Mouse (Mus musculus) left cerebral cortex, adult 11 months (tissue): ENCODE data around the gene Ehmt2.
"Not testable (repeated sequence)": the region's sequence is repeated elsewhere in the genome, so short reads cannot be mapped to it uniquely, and the experiment has no call there.

Source experiments
- DNase-seq: peaks from one replicate; pipeline ENCODE4 v3.0.0; 2022; ENCODE audit warnings: low spot score

Ehmt2 gene

DNA sequence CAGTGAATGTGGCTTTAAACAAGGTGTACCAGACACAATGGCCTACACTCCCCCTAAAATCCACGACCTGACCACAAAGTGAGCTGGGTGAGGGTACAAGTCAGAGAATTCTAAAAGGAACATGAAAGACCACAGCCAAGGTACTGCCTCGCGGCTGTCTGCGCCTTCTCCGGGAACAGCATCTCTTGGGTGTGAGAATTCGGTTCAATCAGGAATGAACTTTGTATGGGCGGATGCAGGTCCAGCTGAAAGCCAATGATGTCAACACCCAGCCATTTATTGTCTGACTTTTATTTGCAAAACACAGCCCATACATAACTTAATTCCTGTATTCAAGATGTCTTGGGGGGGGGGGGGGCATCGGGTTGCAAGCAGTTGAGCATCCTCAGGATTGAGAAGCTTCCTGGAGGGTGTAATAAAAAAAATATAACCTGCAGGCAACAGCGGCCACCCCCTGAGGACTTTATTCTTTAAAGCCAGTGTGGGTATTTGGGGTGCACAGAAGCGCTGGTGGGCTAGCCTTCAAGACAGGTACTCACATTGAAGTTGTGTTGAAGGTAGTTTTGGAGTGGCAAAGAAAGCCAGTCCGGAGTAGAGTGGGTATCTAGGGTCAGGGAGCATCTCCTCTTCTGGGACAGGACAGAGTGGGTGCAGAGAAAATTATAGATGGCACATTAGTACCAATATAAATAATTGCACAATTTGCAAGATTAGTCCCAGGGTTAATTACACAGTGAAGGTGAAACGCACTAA is 5.0 kb upstream of the Ehmt2 start:
- no peak for DNase-seq

DNA sequence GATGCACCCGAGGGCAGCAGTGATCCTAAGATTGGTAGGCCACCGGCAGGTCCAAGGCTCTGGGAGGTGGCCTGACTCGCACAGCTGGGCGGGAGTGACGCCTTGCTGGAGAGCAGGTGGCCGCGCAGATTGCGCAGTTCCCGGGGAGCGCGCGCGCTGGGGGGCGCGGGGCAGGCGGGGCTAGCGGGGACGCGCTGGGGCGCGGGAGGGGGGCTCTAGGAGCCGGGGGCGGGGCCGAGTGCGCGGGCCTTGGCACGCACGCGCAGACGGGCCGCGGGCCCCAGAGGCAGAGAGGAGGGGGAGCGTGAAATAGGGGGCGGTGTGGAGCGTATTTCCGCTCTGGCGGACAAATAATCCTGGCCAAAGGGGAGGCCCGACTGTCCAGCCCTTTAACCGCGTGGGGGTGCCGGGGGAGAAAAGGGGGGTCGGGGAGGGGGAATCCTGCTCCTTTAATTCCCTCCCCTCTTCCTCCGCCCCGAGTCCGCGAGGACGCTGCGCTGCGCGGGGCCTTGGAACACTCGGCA is 4.1 kb upstream of the Ehmt2 start:
- DNase-seq = peak; percentile 90

DNA sequence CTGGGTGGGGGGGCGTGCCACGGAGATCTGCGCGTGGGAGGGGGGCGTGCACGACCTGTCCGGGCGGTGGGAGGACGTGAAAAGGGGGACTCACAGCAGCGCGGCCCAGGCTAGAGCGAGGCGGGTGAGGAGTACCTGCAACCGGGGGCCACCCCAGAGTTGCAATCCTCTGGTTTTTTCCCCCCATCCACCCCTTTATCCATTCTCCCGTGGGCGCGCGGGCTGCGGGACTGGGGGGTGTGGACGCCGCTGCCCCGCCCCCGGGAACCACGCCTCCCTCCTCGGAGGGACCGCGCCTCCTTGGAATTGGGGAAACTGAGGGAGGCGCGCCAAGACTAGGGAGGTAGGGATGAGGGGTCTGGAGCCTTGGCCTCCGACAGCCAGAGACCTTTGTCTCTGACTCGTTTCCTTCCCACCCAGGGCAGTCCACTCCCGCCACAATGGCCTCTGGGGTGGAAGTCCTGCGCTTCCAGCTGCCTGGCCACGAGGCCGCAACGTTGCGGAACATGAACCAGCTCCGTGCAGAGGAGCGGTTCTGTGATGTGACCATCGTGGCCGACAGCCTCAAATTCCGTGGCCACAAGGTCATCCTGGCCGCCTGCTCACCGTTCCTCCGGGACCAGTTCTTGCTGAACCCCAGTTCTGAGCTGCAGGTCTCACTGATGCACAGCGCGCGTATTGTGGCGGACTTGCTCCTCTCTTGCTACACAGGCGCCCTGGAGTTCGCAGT is 3.3 kb upstream of the Ehmt2 start:
- peak; percentile 63 for DNase-seq

DNA sequence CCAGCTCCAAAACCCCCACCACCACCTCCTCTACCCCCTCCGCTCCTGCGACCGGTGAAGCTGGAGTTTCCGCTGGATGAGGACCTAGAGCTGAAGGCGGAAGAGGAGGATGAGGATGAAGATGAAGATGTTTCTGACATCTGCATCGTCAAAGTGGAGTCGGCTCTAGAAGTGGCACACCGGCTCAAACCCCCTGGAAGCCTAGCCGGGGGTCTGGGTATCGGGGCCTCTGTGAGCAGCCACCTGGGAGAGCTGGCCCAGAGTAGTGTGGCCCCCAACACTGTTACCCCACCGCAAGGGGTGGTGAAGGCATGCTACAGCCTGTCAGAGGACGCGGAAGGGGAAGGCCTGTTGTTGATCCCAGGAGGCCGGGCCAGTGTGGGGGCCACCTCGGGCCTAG is 2.5 kb upstream of the Ehmt2 start:
- DNase-seq = no peak

DNA sequence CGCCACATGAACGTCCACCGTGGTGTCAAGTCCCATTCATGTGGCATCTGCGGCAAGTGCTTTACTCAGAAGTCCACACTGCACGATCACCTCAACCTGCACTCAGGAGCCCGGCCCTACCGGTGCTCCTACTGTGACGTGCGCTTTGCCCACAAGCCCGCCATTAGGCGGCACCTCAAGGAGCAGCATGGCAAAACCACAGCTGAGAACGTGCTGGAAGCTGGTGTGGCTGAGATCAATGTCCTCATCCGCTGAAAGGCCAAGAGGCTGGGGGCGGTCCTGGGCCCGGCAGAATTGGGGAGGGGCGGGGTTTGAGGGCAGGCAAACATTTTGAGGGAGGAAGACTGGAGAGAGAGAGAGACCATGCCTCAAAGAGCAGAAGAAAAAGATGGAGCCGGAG is 1.9 kb upstream of the Ehmt2 start:
- no peak for DNase-seq

DNA sequence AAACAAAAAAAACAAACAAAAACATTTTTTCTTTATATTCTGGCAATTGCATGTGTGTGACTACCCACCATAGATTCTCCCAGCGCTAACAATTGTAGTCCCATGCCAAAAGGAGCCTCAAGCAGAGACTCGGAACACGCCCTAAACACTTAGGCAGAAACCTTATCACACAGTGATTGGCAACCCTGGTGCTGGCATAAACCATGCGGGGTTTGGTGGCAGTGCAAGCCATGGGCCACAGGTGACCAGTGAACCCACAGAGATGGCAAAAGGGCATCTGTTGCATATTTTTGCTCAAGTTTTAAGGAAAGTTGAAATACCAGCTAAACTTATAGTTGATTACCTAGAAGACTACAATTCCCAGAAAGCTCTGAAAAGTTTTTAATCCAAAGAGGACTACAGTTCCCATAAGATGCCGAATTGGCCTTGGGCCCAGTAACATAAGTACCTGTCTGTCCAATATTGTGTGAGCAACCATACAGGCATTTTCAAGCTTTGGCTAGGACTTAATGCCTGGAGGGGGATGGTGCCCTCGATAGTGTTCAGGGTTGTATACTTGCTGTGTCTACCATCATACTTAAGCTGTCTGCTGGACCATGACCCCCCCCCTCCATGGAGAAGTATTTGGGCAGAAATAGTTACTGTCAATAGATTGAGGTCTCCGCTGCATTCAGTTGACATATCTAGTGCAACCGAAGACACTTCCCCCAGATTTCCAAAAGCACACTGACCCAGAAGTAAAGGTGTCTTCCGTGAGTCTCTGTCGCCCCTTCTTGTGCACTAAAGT is 703 bp upstream of the Ehmt2 start:
- no peak for DNase-seq

DNA sequence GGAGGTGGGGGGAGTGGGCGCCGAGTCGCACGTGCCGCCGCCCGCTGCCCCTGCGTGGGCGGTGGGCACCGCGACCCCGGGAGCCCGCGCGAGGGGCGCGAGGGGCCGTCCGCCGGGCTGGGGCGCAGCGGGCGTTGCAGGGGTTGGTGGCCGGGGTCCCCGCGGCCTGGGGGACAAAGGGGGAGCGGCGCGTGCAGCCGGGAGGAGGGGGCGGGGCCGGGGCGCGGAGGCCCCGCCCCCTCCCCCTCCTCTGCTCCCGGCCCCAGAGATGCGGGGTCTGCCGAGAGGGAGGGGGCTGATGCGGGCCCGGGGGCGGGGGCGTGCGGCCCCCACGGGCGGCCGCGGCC is 410 bp downstream of the Ehmt2 start:
- DNase-seq = no peak

DNA sequence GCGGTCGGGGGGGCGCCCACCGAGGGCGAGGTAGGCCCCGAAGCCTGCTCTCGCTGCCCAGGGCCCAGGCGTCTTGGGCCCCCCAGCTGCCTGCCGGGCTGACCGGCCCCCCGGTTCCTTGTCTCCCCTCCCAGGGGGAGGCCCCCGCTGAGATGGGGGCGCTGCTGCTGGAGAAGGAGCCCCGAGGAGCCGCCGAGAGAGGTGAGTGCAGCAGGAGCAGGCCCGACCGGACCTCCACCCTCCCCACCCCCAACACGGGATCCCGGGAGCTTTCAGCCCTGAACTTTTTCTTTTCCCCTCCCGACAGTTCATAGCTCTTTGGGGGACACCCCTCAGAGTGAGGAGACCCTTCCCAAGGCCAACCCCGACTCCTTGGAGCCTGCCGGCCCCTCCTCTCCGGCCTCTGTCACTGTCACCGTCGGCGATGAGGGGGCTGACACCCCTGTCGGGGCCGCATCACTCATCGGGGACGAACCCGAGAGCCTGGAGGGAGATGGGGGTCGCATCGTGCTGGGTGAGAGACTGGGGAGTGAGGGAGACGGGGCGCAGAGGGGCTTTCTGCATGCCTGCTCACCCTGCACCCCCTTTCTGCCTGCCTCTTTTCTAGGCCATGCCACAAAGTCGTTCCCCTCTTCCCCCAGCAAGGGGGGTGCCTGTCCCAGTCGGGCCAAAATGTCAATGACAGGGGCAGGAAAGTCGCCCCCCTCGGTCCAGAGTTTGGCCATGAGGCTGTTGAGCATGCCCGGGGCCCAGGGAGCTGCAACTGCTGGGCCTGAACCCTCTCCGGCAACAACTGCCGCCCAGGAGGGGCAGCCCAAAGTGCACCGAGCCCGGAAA is 1.0 kb downstream of the Ehmt2 start:
- no peak for DNase-seq

DNA sequence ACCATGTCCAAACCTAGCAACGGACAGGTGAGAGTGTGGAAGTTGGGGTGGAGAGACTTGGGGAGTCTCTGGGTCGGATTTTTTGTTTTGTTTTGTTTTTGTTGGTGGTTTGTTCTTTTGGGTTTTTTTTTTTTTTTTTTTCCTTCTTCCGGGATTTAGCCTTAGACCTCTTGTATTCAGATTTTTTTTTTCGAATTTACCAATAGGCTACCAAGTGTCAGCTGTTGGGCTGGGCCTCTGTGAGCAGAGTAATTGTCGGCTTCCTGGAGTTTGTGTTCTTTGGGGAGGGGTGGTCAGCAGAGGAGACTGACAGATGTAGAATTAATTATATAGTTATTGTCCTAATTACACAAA is 1.6 kb downstream of the Ehmt2 start:
- no peak for DNase-seq

DNA sequence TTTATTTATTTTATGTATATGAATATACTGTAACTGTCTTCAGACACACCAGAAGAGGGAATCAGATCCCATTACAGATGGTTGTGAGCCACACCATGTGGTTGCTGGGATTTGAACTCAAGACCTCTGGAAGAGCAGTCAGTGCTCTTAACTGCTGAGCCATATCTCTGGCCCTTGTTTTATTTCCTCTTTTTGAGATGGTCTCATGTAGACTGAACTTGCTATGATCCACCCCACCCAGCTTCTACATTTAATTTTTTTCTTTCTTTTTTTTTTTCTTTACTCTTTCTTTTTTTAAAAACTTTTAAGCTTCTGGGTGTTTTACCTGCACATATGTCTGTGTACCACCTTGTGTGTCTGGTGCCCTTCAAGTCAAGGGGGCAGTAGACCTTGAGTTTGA is 2.6 kb downstream of the Ehmt2 start:
- DNase-seq = not testable (repeated sequence)

DNA sequence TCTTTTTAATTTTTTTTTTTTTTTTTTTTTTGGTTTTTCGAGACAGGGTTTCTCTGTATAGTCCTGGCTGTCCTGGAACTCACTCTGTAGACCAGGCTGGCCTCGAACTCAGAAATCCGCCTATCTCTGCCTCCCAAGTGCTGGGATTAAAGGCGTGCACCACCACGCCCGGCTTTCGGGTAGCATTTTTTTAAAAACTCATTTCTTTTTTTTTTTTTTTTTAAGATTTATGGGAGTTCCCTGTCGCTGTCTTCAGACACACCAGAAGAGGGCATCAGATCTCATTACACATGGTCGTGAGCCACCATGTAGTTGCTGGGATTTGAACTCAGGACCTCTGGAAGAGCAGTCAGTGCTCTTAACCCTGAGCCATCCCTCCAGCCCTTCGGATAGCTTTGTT is 3.7 kb downstream of the Ehmt2 start:
- not testable (repeated sequence) for DNase-seq

DNA sequence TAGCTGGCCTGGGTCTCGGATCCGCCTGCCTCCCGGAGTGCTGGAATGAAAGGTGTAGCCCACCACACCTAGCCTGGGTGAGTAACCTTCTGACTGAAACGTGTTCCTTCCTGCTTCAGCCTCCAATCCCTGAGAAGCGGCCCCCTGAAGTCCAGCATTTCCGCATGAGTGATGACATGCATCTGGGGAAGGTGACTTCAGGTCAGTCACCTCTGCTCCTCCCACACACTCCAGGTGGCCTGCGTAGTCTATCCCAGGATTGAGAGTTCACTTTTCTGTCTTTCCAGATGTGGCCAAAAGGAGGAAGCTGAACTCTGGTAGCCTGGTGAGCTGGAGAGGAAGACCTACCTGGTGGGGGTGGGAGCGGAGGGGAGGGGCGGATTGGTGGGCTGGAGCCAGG is 4.6 kb downstream of the Ehmt2 start:
- DNase-seq = no peak

DNA sequence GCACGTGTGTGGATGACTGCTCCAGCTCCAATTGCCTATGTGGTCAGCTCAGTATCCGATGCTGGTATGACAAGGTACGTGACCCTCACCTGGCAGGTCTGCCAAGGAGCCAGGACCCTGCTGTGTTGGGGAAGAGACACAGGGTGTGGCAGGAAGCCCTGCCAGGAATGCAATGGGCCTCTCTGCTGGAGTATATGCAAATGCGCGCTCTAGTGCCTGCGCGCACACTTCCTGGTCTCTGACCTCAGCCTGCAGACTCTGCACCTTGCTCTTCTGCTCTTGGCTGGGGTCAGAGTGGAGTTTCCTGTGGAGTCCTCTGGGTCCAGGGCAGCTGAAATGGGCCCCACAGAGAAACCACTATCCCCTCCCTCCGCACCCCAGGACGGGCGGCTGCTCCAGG is 12.7 kb downstream of the Ehmt2 start:
- DNase-seq = no peak

DNA sequence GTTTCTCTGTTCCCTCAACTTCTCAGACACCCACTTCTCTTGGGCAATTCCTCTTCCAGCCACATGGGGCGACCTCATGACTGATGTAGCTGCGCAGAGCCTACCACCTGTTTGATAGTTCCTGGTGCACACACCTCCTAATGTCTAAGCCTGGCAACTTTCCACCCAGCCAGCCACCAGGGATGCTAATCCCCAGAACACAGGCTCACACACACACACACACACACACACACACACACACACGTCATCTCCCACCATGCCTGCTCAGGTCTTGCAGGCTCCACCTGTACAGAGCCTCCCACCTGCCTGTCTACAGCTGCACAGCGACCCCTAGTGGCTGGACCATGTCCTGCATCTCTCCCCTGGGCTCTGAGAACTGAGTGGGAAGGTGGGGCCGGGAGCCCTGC is 13.7 kb downstream of the Ehmt2 start:
- DNase-seq = peak; percentile 49

DNA sequence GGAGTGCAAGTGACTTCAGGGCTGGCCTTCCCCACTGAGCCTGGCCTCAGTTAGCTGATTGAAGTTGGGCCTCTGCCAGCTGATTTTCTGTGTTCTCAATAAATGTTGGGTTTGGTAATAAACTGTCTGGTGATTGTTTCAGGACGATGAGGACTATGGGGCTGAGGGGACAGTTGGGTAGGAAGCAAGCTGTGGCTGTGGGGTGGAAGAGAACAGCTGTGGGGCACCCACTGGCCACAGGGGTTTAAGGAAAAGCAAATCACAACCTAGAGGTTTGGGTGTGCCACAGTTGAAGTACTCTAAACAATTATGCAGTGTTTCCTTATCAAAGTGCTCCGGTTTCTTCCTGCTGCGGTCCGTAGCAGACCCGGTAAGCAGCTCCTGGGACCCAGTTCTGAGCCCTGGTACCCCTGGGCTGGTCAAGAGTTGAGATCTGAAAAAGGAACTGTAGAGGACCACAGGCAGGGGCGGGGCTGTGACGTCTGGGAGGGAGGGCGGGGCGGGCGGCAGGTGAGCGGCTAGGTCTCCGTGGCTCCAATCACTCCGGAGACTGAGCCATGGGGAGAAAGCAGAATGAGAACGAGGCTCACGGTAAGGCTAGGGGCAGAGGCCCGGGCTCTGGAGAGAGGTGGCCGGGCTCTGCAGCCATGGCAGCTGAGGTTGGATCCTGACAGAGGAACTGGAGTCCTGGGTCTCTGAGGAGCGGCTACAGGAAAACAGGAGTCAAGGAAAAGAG is 15.8 kb downstream of the Ehmt2 start, which contains the start of gene Slc44a4:
Gene Slc44a4, plus strand, starts transcription at position 537 of the 736 bp plus-strand sequence.
- DNase-seq = no peak

DNA sequence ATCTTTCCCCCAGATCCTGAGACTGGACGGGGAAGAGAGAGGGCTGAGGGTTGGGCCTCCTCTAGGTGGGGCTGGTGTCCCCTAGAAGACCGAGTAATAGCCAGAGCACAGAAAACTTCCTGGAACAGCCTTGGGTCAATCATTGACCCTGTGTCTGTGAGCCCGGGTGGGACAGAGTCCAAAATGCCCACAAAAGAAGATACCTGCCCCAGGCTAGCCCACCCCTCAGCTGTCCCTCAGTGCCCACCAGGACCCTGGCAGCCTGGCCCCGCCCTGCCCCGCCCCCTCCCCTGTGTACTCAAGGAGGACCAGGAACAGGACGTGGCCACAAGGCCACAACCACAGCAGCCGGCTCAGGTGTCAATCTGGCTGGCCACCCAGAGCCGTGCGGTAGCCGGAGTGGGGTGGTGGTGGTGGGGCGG is 17.2 kb downstream of the Ehmt2 start:
- DNase-seq = no peak

DNA sequence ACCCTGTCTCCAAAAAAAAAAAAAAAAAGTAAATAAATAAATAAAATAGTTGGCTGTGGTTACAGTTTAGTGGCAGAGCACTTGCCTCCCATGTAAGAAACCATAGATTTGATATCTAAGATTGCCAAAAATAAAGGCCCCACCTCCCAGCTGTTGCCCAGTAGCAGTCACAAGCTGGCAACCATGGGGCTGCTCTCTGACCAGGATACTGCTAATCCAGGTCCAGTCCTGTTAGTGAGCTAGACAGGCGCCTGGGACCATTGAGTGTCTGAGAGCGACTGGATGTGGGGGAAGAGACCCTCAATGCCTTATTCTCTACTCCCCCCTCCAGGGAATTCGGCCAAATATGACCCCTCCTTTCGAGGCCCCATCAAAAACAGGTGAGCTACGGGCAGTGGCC is 18.0 kb downstream of the Ehmt2 start:
- DNase-seq = no peak

DNA sequence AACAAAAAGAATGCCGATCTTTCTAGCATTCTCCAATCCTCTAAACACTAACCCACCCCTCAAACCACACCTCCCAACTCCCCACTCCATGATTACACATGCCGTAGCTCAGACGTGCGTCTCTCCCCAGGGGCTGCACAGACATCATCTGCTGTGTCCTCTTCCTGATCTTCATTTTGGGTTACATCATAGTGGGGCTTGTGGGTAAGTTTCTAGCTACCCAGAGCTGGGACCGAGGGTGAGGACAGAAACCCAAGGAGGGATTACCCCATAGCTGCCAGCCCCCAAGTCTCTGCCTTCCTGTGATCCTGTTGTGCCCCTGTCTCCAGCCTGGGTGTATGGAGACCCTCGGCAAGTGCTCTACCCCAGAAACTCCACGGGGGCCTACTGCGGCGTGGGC is 18.9 kb downstream of the Ehmt2 start:
- no peak for DNase-seq

DNA sequence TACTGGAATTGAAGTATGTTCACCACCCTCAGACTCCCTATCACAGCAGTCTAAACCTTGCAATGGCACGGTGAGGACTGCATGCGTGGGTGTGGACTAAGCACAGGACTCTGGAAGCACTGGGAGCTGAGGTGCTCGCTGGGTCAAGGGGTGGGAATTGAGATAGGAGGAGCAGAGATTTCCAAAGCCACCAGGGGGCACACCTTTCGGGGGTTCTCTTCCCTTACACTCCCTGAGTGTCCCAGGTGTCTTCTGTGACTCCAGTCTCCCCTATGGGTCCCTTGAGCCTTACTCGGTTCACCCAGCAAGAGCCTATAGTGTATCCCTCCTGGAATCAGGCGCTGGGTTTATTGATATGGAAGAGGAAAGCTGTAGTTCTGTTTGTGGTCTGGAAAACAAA is 24.7 kb downstream of the Ehmt2 start:
- DNase-seq = no peak

DNA sequence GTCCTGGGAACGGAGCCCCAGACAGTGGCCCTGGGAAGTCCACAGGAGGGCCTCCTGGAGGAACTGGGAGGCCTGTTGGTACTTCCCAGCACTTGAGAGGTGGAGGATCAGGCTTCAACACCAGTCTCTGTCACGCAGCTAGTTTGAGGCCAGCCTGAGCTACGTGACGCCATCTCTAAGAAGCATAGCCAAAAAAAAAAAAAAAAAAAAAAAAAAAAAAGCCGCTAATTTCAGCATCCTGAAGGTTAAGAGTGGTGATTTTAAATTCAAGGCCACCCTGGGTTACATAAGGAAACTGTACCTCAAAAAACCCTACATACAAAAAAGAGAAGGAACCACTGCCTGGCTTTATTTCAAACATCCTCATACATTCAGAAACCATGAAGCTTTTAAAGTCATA is 26.0 kb downstream of the Ehmt2 start:
- DNase-seq = no peak

DNA sequence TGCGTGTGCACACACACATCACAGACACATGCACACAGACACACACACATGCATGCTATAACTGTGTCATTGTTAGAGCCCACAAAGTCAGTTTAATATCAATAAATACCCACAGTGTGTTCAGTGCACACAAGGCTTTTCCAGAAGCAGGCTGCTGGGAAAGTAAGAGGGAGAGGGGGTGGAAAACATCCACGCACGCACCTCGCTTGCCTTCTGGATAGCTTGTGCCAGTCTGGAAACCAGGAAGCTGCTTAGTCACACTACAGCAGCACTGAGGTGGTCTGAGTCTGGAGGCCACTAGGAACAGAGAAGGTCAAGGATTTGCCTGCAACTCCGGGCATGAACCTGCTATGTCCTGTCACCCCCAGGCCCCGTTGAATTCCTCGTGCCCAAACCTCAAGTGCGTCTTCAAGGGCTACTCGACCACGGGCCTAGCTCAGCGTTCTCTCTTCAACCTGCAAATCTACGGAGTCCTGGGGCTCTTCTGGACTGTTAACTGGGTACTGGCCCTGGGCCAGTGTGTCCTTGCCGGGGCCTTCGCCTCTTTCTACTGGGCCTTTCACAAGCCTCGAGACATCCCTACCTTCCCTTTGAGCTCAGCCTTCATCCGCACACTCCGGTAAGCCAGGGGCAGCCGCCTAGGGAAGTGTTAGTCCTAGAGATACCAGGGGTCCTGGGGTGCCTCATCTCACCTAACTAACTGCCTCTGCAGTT is 29.2 kb downstream of the Ehmt2 start:
- no peak for DNase-seq
